Mouse (Mus musculus) mouse embryonic stem cell (cell line): ENCODE results near the gene Gm17268.

Source experiments
- in situ Hi-C, 2 experiments: fragments of 300-500 bp; cut with MboI; formaldehyde crosslinking; loops; 1 replicate in 1 of 2; 3 replicates in 1 of 2; pipeline ENCODE4 v1.14.3; 2019 to 2020; ENCODE audit warnings: low sequenced_read_pairs in 2 of 2, low pct_unique_long_range_greater_than_20kb in 1 of 2, mixed read lengths in 1 of 2; ENCODE audit not compliant: unreplicated experiment in 1 of 2

Gm17268 gene

GRCm38 (mm10) chr11:82035356-82035755, 3.0 kb downstream of the Gm17268 start, which contains the start of gene Ccl2:
Gene Ccl2 (plus strand): TSS chr11:82035571.
- in situ Hi-C loops = no loop called here

DNA sequence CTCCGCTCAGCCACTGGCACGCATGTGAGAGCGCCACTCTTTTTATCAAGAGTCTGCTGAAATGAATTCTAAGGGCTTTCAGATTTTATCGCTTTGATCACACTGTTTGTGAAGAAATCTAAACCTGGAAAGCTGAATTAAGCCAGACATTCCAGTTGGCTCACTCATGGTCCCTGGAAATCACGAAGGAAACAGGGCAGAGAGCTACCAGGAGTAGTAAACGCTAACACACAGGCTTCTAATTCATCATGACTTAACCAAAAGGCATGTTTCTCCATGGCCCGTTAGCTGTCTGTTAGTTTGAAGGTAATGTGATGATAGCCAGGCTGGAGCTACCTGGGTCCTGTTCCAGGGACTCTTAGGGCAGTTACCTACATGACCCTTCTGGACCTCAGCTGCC, 3.9 kb downstream of the Gm17268 start:
- in situ Hi-C loops = no loop called here

- in situ Hi-C loops = no loop called here
Measured at GRCm38 (mm10) chr11:82032678-82033344, 5.6 kb downstream of the Gm17268 start.

GRCm38 (mm10) chr11:82032136-82032535, 6.2 kb downstream of the Gm17268 start:
- in situ Hi-C loops = no loop called here

GRCm38 (mm10) chr11:82030171-82030570, 8.2 kb downstream of the Gm17268 start:
- in situ Hi-C loops = no loop called here

DNA sequence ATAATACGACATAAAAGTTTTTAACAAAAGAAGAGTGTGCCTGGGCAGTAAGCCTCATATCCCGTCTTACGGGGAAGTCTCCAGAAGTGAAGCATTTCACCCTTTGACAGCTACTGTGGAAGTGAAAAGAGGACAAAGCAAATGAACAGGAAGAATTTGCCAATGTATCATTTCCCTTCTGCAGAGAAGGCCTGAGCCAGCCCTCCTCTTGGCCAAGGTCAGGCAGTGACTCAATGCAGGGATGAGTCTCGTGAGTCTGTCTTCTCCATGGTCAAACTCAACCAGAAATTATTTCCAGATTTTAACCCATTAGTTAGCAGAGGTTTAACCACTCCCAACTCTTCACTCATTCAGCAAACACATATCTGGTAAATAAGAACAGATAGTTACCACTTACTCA, 14.6 kb downstream of the Gm17268 start:
- in situ Hi-C loops = no loop called here

DNA sequence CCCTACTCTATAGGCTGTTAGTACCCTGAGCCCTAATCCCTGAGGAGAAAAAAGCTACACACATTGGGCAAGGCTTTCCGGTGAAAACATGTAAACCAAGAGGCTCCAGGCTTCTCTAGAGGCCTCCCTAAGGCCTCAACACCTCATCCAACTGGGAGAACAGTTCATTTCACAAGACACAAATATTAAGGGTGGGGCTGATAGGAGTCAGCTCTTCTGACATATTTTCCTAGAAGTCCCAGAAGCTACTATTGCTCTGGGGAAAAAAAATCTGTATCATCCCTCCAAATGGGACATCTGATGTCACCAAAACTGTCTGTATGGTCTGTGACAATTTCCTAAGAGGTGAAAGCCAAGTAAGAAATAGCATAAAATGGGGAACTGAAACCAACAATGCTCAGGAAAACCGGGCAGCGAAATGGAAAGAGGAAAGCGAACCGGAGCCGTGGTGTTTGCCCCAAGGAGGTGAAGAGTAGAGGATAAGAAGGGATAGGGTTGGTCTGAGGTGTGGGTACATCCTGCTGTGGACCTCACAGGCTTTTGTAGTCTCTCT, 15.8 kb downstream of the Gm17268 start:
- in situ Hi-C loops = no loop called here

GRCm38 (mm10) chr11:82021406-82021805, 17.0 kb downstream of the Gm17268 start:
- in situ Hi-C loops = no loop called here

- in situ Hi-C loops = no loop called here
Measured at GRCm38 (mm10) chr11:82019793-82020192, 18.6 kb downstream of the Gm17268 start.

DNA sequence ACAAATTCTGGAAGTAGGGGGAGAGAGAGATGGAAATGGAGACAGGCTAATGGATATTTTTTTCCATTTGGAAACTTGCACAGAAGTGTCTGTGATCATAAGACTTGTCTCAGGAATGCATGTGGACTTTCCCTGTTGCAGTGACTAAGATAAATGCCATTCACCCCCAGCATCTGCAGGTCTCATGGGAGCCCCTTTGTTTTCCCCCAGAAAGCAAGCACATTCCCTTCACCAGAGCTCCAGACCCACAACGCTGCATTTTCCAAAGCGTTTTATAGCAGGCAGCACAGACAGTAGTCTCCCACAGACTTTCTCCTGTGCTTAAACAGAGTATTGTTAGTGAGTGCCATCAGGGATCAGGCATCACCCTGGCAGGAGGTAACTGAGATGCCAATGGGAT, 19.0 kb downstream of the Gm17268 start:
- in situ Hi-C loops = no loop called here

DNA sequence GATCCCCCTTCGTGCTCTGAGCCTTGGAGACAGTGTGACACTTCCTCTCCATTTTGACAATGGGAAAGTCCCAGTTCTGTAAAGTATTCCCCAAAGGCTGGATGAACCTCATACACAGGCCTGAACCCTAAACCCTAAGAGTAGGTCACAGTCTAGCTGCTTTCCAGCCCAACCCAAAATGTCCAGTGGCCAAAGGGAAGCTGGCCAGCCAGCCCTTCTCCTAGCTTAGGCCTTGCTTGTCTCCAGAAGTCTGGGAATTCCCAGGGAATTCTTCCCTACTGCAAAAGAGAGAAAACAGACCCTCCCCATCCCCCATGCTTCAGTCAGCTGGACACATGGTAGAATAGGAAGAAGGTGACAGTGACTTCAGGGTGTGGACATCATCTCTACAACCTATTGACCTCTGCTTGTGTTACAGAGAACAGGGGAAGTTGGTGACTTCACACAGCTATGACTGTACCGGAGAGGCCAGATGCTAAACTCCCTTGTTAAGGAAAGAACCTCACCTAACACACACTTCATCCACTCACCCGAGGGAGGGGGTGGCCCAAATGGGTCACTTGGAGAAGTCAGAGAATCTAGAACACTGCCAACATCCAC, 22.1 kb downstream of the Gm17268 start:
- in situ Hi-C loops = no loop called here

- in situ Hi-C loops = no loop called here
Measured at GRCm38 (mm10) chr11:82015066-82015465, 23.3 kb downstream of the Gm17268 start.

GRCm38 (mm10) chr11:82013756-82014155, 24.6 kb downstream of the Gm17268 start:
- in situ Hi-C loops = no loop called here

GRCm38 (mm10) chr11:82011411-82012193, 26.8 kb downstream of the Gm17268 start:
- in situ Hi-C loops = no loop called here

GRCm38 (mm10) chr11:82010115-82010514, 28.2 kb downstream of the Gm17268 start:
- in situ Hi-C loops = no loop called here

DNA sequence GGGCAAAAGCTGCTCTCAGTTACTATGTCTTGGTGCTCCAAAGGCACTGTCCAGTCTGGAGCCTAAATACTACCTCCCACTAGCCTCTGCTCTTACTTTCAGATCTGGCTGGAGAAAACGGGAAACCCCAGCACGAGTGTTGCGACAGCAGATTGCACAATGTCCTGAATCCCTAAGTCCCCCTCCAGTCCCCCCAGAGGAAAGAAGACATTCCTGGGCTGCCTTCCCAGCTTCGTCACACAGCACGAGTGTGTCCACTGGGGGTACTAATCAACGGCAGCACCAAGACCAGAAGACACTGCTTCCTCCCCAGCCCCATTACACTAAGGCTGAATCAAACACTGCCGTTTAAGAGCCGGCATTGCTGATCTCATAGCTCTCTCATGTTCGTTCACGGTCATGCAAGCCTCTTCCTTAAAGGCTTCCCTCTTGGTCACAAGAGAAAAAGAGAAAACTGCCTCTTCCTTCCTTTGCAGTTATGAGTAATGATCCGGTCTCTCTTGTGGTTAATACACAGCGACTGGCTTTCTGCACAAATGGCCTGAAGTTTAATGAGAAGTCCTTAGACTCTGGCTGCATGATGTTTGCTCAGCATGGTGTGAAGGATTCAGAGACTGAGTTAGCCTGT, 31.5 kb downstream of the Gm17268 start:
- in situ Hi-C loops = no loop called here

- in situ Hi-C loops = no loop called here
Measured at GRCm38 (mm10) chr11:82004810-82005209, 33.6 kb downstream of the Gm17268 start.

DNA sequence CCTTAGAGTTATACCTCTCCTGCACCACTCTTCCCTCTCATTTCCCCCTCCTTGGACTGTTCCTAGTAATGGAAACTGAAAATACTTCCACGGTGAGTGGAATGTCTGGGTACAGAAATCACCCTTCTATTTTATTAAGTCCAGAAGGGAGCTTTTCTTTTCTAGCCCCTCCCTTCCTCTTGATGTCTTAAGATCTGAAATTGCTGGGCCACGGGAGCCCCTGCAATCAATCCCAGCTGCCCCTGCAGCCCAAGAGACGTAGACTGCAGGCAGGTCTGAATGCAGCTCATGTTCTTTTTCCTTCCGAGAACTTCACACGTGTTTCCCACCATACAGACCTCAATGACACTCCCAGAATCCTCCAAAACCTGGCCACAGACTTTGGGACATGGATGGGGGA, 37.8 kb downstream of the Gm17268 start:
- in situ Hi-C loops = no loop called here

DNA sequence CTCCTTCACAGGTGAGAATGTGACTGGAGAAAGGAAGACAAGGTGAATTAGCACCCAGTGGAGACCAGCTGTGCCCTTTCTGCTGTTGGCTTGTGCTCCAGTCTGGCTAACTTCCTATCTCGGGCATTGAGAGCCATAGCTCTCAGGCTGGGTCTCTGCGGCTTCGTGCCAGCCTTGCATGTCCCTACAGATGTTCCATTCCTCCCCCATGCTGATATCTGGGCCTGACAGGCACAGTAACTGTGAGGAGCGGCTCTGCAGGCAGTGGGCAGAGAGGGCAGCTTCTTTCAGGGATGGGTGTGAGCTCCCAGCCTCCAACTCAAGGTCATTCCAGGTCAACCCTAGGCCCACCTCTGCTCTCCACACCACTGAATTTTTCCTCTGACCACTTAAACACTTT, 38.9 kb downstream of the Gm17268 start:
- in situ Hi-C loops = loop anchor here (5.0 kb wide), 1 partner anchor 178 kb away; no protein-coding TSS in a partner anchor
